Mouse (Mus musculus) gastrocnemius, postnatal 4 days (tissue): ENCODE measurements at regions not wholly inside any gene's neighbourhood (a gene's known extent, or its start where the extent isn't known, plus 50 kb on each side); places are given as distances from the start of the nearest gene placed in this dataset.

Experiments
- DNase-seq, 2 experiments: peaks; one replicate each; pipeline ENCODE4 v3.0.0; 2021 to 2022; ENCODE audit warnings: low spot score in 2 of 2, mixed read lengths in 2 of 2

DNA sequence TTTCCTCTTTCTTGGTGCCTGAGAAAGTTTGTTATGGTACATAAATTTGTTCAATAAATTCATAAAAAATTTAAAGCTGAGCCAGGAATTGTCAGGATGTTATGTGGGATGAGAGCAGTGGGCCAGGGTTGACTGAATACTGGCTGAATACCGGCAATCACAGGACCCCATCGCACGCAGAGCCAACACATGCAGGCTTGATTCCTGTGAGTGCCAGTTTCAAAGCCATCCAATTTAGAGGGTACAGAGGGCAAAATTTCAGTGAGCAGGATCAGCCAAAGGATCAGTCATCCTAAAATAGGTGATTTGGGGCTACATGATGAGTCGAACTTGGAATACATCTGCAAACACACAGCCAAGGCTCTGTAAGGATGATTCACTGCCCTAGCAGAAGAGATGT, 583.6 kb upstream of the Nectin3 start:
- no peak for DNase-seq

DNA sequence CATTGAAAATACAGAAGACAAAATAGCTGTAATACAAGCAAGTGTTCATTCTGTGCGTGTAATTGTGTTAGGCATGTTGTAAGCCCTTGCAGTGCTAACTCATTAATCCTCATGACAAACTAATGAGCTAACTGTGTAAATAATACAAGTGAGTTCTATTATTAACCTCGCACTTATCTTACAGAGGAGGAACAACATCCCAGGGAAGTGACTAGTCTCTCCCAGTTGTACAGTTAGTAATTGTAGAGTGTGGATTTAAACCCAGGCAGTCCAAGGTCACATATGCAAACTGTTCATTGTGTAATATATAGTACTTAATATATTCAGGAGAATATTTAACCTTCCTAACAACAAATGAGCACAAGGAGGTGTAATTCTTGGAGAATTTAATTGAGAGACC, 582.0 kb upstream of the Nectin3 start:
- no peak for DNase-seq

DNA sequence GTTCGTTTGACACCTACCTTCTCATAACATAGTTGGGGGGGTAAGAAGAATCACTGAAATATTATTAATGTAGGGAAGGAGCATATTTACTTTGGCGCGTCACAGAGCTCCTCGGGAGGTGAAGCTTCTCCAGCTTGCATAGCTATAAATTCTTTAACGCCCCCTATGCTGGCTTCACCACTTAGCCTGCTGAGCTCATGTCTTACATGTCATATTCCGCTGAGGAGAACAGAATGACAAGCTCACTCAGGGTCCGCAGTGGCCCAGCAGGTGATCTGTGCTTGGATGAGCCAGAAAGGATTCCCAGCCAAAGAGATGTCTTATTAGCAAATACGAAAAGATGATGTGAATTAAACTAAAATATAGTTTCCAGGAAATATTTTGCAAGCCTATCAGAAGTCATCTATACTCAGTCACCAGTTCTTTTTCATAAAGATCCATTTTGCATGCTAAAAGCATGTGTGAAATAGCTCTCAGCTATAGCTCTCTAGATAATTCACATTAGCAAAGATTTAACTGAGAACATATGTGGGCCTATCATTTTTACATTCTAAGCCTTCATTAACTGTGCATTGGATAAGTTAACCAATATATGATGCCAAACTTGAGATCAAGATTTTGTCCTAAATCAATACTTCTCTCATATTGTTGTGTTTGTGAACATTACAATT, 561.1 kb upstream of the Nectin3 start:
- no peak for DNase-seq

DNA sequence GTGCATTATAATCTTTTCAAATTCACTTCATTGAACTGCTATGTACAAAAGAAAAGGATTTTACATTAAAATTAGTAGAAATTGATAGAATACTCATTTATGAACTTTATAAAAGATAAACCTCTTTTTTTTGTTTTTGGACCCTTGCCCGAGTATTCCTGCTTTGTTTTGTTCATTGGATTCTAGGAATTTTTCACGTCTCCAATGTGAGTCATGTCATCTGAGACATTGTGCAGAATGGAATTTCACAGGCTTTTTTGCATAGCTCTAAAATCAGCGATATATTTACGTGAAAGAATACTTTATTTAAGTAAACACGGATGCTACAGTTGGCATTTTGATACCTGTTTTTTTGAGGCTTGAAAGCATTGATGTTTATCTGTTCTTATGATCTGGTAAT, 560.5 kb upstream of the Nectin3 start:
- DNase-seq: no peak

DNA sequence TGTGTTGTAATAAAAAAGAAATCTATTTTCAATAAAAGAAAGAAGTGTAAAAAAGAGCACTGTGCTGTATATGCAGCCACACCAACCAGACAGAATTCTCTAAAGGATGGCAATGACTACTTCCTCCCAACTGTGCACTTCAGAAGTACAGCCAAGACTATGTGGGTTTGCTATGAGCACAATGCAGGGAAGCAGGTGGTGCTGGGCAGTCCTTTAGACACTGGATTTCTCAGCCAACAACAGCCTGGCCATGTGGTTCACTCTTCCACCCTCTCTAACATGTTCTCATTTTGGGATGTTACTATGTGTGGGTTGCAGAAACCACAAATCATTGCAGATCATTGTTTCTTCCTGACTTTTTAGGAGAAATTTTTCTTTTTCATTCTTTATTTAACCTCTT, 527.6 kb upstream of the Nectin3 start:
- no peak for DNase-seq

DNA sequence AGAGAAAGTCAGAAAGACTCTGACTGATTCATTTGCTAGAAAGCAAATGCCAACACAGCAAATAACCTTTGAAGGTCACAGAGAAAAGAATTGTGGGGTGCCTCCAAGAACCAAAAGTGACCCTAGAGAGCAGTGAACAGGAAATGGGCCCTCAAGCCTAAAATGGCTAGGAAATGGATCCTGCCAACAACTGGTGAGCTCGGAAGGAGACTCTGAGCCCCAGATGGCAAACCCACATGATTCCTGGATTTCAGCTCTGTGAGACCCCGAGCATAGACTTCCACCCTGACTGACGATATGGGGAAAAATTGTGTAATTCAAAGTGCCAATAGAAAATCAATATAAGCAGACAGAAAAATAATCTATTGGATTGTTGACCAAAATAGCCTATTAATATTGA, 519.2 kb upstream of the Nectin3 start:
- DNase-seq: no peak

DNA sequence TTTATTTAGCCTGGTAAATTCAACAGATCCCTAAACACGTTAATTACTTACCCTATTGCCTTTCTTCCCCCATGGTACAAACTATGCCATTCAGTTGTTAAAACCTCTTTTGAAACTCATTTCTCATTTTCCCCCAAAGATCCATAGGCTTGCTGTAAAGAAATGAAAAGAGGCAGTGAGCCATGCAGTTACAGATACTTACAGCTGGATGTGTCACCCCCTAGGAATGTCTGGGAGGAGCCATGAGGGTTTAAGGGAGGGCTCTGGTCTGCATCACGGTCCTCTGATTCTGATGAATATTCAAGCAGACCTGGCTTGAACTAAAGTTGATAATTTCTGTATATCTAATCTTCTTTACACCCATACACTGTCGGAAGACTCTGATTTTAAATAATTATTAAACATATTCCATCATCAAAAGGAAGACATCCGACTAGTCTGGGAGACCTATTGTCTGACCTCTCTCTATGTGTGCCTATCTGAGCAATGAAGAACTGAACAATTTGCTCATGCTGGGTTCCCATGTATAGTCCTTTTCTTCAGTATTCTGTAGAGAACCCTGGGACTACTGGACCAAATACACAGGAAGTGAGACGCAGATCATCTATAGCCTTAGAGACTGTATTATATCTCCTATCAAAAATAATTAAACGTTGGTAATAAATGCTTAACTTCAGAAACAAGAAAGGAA, 484.7 kb upstream of the Nectin3 start:
- no peak for DNase-seq

DNA sequence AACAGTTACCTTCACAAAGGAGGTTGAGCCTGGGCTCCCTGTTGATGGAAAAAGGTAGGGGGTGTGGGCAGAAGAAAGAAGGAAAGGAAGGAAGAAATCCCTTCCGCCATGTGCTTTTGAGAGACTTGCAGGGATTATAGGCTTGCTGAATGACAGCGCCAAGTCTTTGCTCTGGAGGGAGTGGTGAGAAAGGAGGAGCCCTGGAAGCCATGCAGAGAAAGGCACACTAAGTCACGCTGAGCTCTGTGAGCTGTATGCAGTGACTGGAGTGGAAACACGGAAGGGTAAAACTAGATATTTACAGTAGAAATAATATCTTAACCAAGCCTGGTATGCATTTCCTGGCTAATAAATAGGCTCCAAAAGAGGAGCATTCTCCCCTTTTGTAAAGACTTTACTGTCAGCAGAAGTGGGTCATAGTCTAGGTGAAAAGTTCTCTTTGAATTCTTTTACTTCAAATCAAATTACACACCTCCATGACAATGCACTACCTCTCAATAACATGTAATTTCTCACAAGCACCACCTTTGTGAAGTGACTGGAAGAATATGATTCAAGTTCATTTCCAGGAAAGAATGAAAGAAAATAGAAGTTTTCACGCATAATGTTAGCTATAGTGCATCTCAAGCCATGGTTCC, 484.1 kb upstream of the Nectin3 start:
- no peak for DNase-seq

DNA sequence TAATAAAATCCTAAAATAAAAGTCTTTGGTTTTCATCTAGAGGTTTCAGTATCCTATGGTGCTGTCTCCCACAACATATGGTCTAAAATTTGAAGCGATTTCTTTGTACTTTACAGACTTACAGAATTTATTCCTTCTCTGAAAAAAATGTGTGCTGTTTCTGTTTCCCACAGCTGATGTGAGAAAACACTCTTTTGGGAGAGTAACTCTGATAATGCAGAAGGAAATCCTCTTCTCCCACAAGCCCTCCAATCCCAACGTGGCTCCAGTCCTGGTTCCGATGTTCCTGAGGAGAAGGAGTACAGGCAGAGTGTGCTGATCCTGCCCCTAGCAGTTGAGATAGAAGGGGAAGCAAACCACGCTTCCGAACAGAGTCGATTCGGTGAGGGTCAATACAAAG, 467.4 kb upstream of the Nectin3 start:
- DNase-seq: no peak

DNA sequence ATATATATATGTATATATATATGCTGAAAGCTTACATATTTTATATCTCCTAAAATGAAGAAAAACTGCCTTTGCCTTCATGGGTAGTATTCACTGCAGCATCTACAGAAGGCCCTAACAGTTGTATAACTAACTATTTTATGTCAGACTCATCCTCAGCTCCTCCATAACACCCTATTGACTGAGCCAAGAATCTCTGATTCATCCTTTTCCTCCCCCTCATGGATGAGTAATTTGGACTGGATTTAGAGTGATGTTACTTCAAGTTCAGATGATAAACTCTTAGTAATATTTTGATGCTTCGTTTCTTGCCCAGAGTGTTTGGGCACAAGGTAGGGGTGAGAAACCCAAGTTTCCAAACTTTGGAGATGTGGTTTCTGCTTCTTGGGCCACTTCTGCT, 458.7 kb upstream of the Nectin3 start:
- DNase-seq: no peak

DNA sequence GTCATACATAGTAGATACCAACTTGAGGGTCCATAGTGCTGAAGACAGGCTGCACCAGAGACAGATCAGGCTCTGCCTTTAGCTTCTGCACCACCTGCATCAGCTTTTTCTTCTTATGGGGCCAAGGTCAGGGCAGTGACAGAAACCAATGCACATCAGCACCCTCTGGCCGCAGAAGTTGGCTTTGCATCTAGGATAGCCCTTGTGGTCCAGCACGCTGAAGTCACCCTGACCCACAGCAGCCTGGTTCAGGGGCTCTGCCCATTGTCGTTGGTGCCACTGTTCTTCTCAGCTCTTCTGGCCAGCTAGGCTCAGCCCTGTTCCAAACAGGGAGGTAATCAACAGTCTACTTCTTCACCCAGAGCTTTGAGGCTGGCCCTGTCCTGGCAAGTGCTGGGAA, 427.7 kb upstream of the Nectin3 start:
- DNase-seq: peak in 1 of 2 experiments; percentile 7

DNA sequence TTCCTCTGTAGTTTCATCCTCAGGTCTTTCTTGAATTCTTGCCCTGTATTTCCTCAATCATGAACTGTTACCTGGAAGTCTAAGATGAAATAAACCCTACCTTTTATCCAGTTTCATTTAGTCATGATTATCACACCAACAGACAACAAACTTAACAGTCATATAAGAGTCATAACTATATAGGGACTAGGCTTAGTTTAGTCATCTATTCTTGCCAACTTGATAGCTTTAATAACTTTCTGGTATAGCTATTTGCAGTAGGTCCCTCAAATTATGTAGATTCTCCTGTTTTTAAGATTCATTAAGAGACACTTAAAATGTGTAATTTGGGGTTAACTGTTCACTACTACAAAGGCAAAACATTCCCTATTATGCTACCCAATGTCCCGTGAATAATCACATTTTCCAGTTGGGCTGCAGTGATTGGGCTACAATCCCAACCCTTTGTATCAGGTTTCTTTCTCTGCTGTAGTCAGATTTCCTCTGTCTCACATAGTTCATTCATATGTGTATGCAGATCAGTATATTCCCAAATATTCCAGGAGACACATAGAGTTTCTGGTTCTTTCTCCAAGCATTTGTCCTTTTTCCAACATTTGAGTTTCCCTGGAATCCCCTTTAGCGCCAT, 396.4 kb upstream of the Nectin3 start:
- DNase-seq: no peak

DNA sequence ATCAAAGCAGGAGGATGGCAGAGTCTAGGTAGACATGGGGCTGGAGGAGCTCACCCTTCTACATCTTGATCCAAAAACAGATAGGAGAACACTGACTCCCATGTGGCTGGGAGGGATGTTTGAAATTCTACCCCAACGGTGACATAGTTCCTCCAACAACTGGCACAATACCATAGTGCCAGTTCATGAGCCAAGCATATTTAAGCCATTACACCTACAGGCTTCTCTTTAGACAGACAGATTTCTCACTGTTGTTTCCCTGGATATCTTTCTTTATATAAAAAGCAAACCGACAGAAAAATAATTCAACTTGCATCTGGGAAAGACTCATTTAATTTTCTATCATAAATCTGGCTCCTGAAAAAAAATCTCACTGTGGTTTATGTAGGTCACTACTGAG, 380.4 kb upstream of the Nectin3 start:
- DNase-seq: no peak

DNA sequence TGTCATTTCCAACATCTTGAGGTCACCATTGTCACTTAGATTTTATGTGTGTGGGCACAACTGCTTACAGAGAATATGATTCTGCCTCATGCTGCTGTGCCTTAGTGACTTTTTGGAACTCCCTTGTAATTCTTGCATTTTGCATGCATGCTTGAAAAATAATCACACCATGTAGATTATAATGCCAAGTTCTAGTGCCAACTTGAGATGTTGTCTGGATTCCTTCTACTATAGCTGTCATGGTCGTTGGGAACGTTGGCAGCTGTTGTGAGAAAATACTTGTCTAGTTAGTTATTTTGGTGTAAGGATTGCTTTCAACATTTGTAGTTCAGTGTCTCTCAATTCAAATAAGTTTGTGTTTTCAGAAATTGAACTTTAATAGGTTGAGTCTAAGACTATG, 365.6 kb upstream of the Nectin3 start:
- no peak for DNase-seq

DNA sequence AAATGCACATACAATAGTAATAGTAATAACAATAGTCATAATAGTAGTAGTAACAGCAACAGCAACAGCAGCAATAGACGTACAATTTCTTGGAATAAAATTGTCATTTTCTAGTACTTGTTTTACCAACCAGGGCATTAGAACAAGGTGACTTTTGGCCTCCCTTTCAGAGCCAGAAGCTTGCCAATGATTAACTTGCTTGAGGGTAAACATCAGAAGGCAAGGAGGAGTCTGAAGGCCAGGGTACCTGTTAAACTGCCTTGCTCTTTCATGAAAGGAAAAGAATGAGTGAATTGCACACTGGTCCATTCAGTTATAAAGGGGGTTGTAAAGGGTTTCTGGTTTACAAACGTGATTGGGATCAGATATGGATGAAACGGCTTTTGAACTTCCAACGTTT, 351.2 kb upstream of the Nectin3 start:
- no peak for DNase-seq

DNA sequence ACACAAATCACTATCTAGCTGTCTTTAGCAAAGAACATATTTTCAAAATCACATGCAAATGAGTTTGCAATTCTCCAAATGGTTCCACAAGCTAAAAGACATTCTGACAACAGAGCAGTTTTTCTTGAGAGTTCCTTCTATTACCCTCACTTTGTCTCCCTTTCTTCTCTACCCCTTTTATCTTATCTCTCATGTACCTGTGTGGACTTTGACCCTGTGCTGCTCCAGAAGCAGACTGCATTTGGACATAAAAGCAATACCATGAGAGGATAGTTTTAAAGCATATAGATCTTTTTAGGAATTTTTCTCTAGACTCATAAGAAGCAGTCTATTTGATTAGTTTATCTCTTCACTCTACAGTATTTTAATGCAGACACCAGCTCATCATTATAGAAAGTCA, 350.4 kb upstream of the Nectin3 start:
- DNase-seq: no peak

DNA sequence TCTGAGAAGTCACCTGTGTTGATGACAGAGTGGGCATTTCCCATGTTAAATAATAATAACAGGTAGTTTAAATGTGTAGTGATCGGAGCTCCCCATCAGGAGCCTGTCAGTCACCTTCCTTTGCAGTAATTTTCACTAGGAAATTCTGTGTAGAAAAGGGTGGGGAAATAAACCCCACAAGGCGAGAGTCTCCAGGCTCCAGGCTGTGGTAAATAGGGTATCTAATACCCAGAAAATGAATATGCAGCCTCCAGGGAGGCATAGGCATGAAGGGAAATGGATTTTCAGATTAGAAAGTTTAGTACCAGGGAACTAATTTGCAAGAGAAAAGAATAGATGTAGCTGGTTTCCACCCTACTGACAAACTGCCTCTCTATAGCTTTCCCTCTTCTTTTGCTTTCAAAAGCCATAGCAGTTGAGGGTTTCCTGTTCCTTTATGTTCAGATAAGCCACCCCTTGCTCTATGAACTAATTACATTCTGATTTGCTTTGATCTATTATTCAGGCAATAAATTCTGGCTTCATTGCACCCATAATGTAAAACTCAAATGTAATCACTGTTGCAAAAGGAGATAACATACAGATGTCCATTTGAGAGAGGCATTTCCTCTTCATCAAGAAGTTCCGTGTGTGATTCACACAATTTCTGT, 349.5 kb upstream of the Nectin3 start:
- no peak for DNase-seq

DNA sequence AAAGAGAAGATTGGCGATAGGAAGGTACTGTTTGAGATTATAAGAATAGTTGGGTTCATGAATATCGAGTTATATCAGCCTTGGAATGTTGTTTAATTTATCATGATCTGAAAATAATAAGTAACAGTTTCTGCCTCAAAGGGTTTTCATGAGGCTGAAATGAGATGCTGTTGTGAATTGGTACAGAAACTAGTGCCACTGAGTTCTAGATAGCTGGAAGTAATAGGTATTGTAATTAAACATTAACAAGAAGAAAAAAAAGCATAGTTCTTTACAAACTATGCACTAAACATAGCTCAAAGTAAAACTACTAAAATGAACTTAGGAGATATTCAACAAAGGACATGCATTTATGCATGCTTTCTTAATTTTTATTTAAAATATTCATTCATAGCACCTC, 342.9 kb upstream of the Nectin3 start:
- no peak for DNase-seq

DNA sequence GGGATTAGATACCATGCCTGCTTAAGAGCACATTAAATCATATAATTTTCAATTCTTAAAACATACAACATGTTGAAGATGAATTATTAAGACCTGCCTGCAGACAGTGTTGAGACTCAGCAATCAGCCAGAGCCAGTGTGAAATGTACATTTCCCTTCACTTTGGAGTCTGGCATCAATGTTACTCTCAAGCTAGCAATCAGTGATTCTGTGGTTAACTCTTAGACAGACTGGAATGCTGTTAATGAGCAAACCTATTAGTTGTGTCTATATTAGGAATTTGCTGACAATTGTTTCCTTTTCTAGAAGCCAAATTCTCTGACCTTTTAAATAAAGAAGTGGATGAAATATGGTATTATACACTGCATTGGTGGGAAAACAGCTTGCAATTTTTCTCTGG, 342.4 kb upstream of the Nectin3 start:
- DNase-seq: no peak

DNA sequence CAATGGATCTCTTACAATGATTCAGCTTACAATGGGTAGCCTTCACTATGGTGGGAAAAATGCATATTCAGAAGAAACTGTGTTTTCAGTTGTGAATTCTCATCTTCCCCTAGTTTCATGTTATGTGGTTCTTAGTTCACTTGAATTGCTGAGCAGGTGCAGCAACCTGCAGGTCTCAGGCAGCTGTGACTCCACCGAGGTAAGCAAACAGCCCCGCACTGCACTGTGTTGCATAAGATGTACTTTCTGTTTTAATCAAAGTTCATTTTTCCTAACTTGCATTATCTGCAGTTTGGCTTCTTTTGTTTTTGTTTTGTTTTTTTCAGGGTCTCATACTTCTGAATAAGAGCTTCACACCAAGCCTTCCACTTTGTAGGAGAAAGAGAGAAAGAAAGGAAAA, 326.8 kb upstream of the Nectin3 start:
- DNase-seq: no peak

DNA sequence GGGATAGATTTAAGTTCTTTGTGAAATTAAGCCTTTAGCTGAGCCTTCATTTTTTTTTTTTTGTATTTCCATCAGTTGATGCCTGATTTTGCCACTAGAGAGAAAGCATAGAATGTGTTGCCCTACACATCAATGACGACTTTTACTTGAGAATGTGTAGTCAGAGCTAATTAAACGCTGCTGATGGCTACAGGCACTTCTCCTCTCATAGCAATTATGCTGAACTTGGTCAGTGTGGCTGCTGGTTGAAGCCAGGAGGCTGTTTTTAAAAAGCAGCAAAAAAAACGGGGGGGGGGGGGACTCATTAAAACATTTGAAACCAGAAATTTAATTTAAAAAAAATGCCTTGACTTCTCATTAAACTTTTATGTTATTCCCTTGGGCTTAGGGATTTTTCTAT, 324.4 kb upstream of the Nectin3 start:
- no peak for DNase-seq

DNA sequence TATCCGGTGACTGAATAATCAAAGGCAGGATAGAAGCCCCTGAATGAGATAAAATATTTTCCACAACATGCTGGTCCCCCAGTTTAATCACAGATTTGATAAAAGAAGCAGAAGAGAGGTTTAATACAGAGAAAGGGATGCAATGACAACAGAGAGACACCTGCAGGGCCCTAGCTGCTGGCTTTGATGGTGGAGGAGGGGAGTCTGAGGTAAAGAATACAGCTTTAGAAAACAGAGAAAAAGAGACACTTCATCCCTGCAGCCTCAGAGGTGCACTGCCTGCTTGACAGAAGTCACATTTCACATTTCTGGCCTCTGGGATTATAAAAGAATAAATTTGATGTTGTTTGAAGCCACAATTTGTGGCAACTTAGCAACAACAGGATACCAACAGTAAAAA, 319.9 kb upstream of the Nectin3 start:
- DNase-seq: no peak
